ENCODE assay signal across 26 mouse cellular contexts in the genomic region with DNA sequence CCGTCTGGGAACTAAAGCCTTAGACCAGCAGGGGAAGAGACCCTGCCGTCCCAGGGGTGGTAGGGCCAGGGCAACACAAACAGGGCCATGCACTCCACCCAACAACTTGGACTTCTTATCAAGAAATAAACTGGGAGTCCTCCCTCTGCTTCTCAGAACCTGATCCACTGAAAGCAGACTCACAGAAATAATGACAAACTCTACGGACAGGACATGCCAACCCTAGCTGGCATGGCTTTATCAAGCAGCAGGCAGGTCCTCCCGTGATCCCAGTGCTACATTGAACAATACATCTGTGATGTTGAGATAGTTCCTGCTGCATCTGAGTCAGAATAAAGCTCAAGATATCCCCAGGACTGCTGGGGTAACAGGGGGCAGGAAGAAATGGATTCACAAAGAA.
DNase-seq lines count a peak whose midpoint lies in the region; ATAC-seq lines count a peak whose summit lies in the region.
"Had no signal": no experiment of that assay in that cellular context is flagged by ENCODE, and none has a peak within 500 bp of the region (broad histone marks: within the 10 kb centered on the region; RNA-seq: fewer than 3 reads in every experiment).

No protein-coding gene starts in this region.

- DNase-seq in c-Kit-negative CD71-positive TER-119-positive erythroid progenitor cells, embryonic 14.5 days (ENCODE audit: low read depth, low spot score), result peak; percentile 69
- DNase-seq in midbrain, embryonic 11.5 days (ENCODE audit: low spot score, missing footprints), result no peak
- no peak for DNase-seq in embryo, embryonic 10 days (ENCODE audit: low spot score)
- DNase-seq: adrenal gland, adult 8-10 months; cerebellum, adult 11-12 months; cerebellum, postnatal 10 days; gastrocnemius, postnatal 10 days; heart, adult 11 months; heart, postnatal 10 days; kidney, adult 11 months; left cerebral cortex, postnatal 4 days; lung, postnatal 4 days; thymus, postnatal 36 days had no signal

- H3K4me1 ChIP-seq in liver, embryonic 12.5 days, result peaks cover 38% of the 10 kb centered on the region
- H3K4me1 ChIP-seq in midbrain, embryonic 11.5 days (ENCODE audit: control insufficient read depth, insufficient read depth, low read length), result 0 out of 2 replicates have a peak, but pooled peaks cover under 1% of the 10 kb centered on the region
- H3K4me1 ChIP-seq: embryonic facial prominence, embryonic 13.5 days; kidney, embryonic 15.5 days; limb, embryonic 15.5 days had no signal

- peak; percentile 58; the same call in 1 of the 2 replicates for ATAC-seq in common myeloid progenitor, adult 5-6 weeks (replicated peaks; ENCODE audit: low read depth, poor library complexity, severe bottlenecking)
- ATAC-seq in liver, embryonic 12.5 days, result peak; percentile 92
- ATAC-seq in megakaryocyte progenitor cell, adult 5-6 weeks (replicated peaks; ENCODE audit: poor library complexity), result peak; percentile 97
- no peak for ATAC-seq in granulocyte monocyte progenitor cell, adult 5-6 weeks (replicated peaks; ENCODE audit: poor library complexity, severe bottlenecking)
- no peak for ATAC-seq in midbrain, embryonic 11.5 days (ENCODE audit: low FRiP score)
- ATAC-seq: activated CD4-positive, CD25-positive, alpha-beta regulatory T cell, adult 4 months; forebrain, embryonic 15.5 days; hindbrain, postnatal 0 days had no signal

- no peaks in the 10 kb centered on the region for H3K9me3 ChIP-seq in liver, embryonic 12.5 days (replicated peaks)
- no peaks in the 10 kb centered on the region for H3K9me3 ChIP-seq in midbrain, embryonic 11.5 days (ENCODE audit: control insufficient read depth, low read length)
- H3K9me3 ChIP-seq: embryonic facial prominence, embryonic 13.5 days; forebrain, embryonic 15.5 days; kidney, embryonic 15.5 days; limb, embryonic 15.5 days; midbrain, embryonic 10.5 days; neural tube, embryonic 15.5 days had no signal

- H3K36me3 ChIP-seq in liver, embryonic 12.5 days, result no peaks in the 10 kb centered on the region
- H3K36me3 ChIP-seq in midbrain, embryonic 11.5 days (ENCODE audit: control insufficient read depth, insufficient read depth, low read length), result no peaks in the 10 kb centered on the region
- H3K36me3 ChIP-seq: embryonic facial prominence, embryonic 13.5 days; forebrain, embryonic 15.5 days; kidney, embryonic 15.5 days; limb, embryonic 15.5 days; midbrain, embryonic 10.5 days; neural tube, embryonic 15.5 days had no signal

- H3K9ac ChIP-seq in liver, embryonic 12.5 days, result peak overlapping the region; percentile 59
- no peak overlapping the region for H3K9ac ChIP-seq in midbrain, embryonic 11.5 days (ENCODE audit: low read length)
- H3K9ac ChIP-seq: embryonic facial prominence, embryonic 13.5 days; forebrain, embryonic 15.5 days; kidney, embryonic 15.5 days; limb, embryonic 15.5 days; neural tube, embryonic 15.5 days had no signal

- H3K27ac ChIP-seq in liver, embryonic 12.5 days, result peak overlapping the region; percentile 94
- H3K27ac ChIP-seq in midbrain, embryonic 11.5 days (ENCODE audit: low read depth, low read length), result no peak overlapping the region
- H3K27ac ChIP-seq: embryonic facial prominence, embryonic 13.5 days; forebrain, embryonic 15.5 days; hindbrain, postnatal 0 days; kidney, embryonic 15.5 days; limb, embryonic 15.5 days; midbrain, embryonic 10.5 days; neural tube, embryonic 15.5 days had no signal

- no peaks in the 10 kb centered on the region for H3K27me3 ChIP-seq in liver, embryonic 12.5 days (replicated peaks)
- no peaks in the 10 kb centered on the region for H3K27me3 ChIP-seq in midbrain, embryonic 11.5 days (ENCODE audit: control insufficient read depth, insufficient read depth, low read length)
- H3K27me3 ChIP-seq: embryonic facial prominence, embryonic 13.5 days; forebrain, embryonic 15.5 days; kidney, embryonic 15.5 days; limb, embryonic 15.5 days; neural tube, embryonic 15.5 days had no signal

- 42% methylated on average over 4 of the region's 4 CpGs for WGBS in liver, embryonic 12.5 days (ENCODE audit: insufficient replicate concordance)
- WGBS in midbrain, embryonic 11.5 days, result 67% methylated on average over 4 of the region's 4 CpGs

- H3K4me2 ChIP-seq in liver, embryonic 12.5 days, result peak overlapping the region; percentile 32
- no peak overlapping the region for H3K4me2 ChIP-seq in midbrain, embryonic 11.5 days
- H3K4me2 ChIP-seq: embryonic facial prominence, embryonic 13.5 days; forebrain, embryonic 15.5 days; heart, embryonic 11.5 days; kidney, embryonic 15.5 days; limb, embryonic 15.5 days; neural tube, embryonic 15.5 days had no signal

- H3K4me3 ChIP-seq in liver, embryonic 12.5 days, result no peak overlapping the region
- H3K4me3 ChIP-seq in midbrain, embryonic 11.5 days (ENCODE audit: low read depth, low read length), result no peak overlapping the region
- H3K4me3 ChIP-seq: embryonic facial prominence, embryonic 13.5 days; forebrain, embryonic 15.5 days; kidney, embryonic 15.5 days; limb, embryonic 15.5 days; midbrain, embryonic 10.5 days; neural tube, embryonic 15.5 days had no signal

Comparison
In these comparisons a context has a peak if more than half of its experiments do, and no peak if none do; other contexts are left out.
1. ATAC-seq: peak in common myeloid progenitor, adult 5-6 weeks (single experiment), liver, embryonic 12.5 days (single experiment) and megakaryocyte progenitor cell, adult 5-6 weeks (single experiment); none in granulocyte monocyte progenitor cell, adult 5-6 weeks (single experiment) and midbrain, embryonic 11.5 days (single experiment).